Mouse (Mus musculus) liver, embryonic 14.5 days (tissue): ENCODE results near the gene Nrxn1.

ENCODE experiments used
- CTCF ChIP-seq: IDR thresholded peaks from 2 replicates; pipeline ENCODE4 v1.5.1; 2016; ENCODE audit warnings: antibody characterized with exemption, low read depth, control low read depth
- EP300 ChIP-seq: IDR thresholded peaks from 2 replicates; pipeline ENCODE4 v1.6.1; 2016; ENCODE audit warnings: antibody characterized with exemption, low read depth

GRCm38 (mm10) chr17:90349385-90350095 is 743.3 kb downstream of the Nrxn1 start:
- TF ChIP-seq CTCF (no peak), EP300 (no peak)
